Mouse (Mus musculus): ENCODE measurements around the gene Lurap1l. TPM values are rescaled to one million over a fixed set of nuclear protein-coding genes. Genes with fewer than 3 reads are reported as not detected.

Lurap1l gene
- polyA plus RNA-seq, 1 experiment from 2014 or later: 1.8 TPM

DNA sequence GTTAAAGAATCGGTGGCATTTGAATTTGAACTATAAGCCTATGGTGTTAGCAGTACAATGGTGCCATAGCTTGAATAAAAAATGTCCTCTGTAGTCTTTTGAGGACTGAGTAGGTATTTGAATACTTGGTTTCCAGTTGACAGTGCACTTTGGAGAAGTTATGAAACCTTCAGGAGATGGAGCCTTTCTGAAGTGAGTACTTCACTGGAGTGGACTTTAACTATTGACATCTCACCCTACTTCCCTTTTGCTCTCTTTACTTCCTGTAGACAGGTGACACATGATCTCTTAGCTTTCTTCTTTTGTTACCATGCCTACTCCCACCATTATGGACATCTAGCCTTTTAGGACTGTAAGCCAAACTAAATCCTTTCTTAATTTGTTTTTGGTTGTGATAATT lies 80.4 kb downstream of the Lurap1l start:
- Histone ChIP-seq H3K4me1 (ENCODE audit: control insufficient read depth, insufficient read depth, low read length) (no peaks in the 10 kb centered on the region), H3K4me3 (ENCODE audit: low read depth, low read length) (no peak overlapping the region), H3K36me3 (ENCODE audit: control insufficient read depth, insufficient read depth, low read length) (no peaks in the 10 kb centered on the region), H3K9me3 (ENCODE audit: control insufficient read depth, low read length) (no peaks in the 10 kb centered on the region), H3K9ac (ENCODE audit: low read length) (no peak overlapping the region), H3K27me3 (ENCODE audit: control insufficient read depth, insufficient read depth, low read length) (no peaks in the 10 kb centered on the region), H3K27ac (replicated peaks; ENCODE audit: low read depth, low read length) (no peak overlapping the region), H3K4me2 (ENCODE audit: low read depth, severe bottlenecking) (no peak overlapping the region)
- no peak for DNase-seq (ENCODE audit: low spot score)
- WGBS: 85% methylated on average over 1 of the region's 1 CpGs
- ATAC-seq (ENCODE audit: insufficient number of reproducible peaks, low FRiP score, low TSS enrichment, low read depth): no peak

- H3K27ac ChIP-seq (replicated peaks; ENCODE audit: low read depth, low read length): no peak overlapping the region
- H3K9ac ChIP-seq (ENCODE audit: low read length): no peak overlapping the region
- H3K4me2 ChIP-seq (ENCODE audit: low read depth, severe bottlenecking): no peak overlapping the region
- no peaks in the 10 kb centered on the region for H3K9me3 ChIP-seq (ENCODE audit: control insufficient read depth, low read length)
- no peak for ATAC-seq (ENCODE audit: insufficient number of reproducible peaks, low FRiP score, low TSS enrichment, low read depth)
- H3K4me3 ChIP-seq (ENCODE audit: low read depth, low read length): no peak overlapping the region
- H3K36me3 ChIP-seq (ENCODE audit: control insufficient read depth, insufficient read depth, low read length): no peaks in the 10 kb centered on the region
- no peaks in the 10 kb centered on the region for H3K4me1 ChIP-seq (ENCODE audit: control insufficient read depth, insufficient read depth, low read length)
- no peak for DNase-seq (ENCODE audit: low spot score)
- 90% methylated on average over 2 of the region's 2 CpGs for WGBS
- H3K27me3 ChIP-seq (ENCODE audit: control insufficient read depth, insufficient read depth, low read length): no peaks in the 10 kb centered on the region
These were observed 93.1 kb downstream of the Lurap1l start for GRCm38 (mm10) chr4:81003528-81003927.

Small RNA genes within 50 kb of the gene (microRNA-seq; reads per million reads assigned to microRNA genes)
- gene Gm27452: not detected

Other genes with a start within 250 kb of the Lurap1l start
- 0.07 and 0.11 TPM in 2 replicates for gene Tyrp1, start 76.5 kb upstream of the Lurap1l start, polyA plus RNA-seq (2014; fragmentation: Nextera tagmentation; extraction: Ambion mirVana)